Mouse (Mus musculus) cerebellum, adult 9-11 months (tissue): ENCODE results near the gene AC124502.3.

Source experiments
- DNase-seq: peaks from one replicate; pipeline ENCODE4 v3.0.0; 2022

Gene AC124502.3

GRCm38 (mm10) chr19:5036577-5036976 lies 2.1 kb upstream of the AC124502.3 start:
- DNase-seq: no peak

- peak; percentile 93 for DNase-seq
Measured at GRCm38 (mm10) chr19:5037678-5038571, 766 bp upstream of the AC124502.3 start.

GRCm38 (mm10) chr19:5039301-5040114 lies 817 bp downstream of the AC124502.3 start:
- no peak for DNase-seq

- peak; percentile 91 for DNase-seq
Measured at GRCm38 (mm10) chr19:5040862-5041523, 2.3 kb downstream of the AC124502.3 start, which contains the start of gene Brms1. TSS of gene Brms1 (plus strand) at chr19:5041354.

GRCm38 (mm10) chr19:5041588-5041987 lies 2.9 kb downstream of the AC124502.3 start:
- DNase-seq: no peak

GRCm38 (mm10) chr19:5045531-5045930 lies 6.8 kb downstream of the AC124502.3 start:
- DNase-seq: no peak

- peak; percentile 56 for DNase-seq
Measured at GRCm38 (mm10) chr19:5048138-5049056, 9.7 kb downstream of the AC124502.3 start.

GRCm38 (mm10) chr19:5049325-5049724 lies 10.6 kb downstream of the AC124502.3 start:
- DNase-seq: peak; percentile 48

GRCm38 (mm10) chr19:5050047-5050905 lies 11.6 kb downstream of the AC124502.3 start, which contains the start of gene Rin1:
TSS of gene Rin1 (plus strand) at chr19:5050481.
- DNase-seq: peak; percentile 72

GRCm38 (mm10) chr19:5051031-5051430 lies 12.3 kb downstream of the AC124502.3 start:
- peak; percentile 55 for DNase-seq

- peak; percentile 52 for DNase-seq
Measured at GRCm38 (mm10) chr19:5051515-5051914, 12.8 kb downstream of the AC124502.3 start.

- peak; percentile 79 for DNase-seq
Measured at GRCm38 (mm10) chr19:5052166-5052822, 13.6 kb downstream of the AC124502.3 start.

GRCm38 (mm10) chr19:5052853-5053252 lies 14.2 kb downstream of the AC124502.3 start:
- peak; percentile 84 for DNase-seq

- peak; percentile 80 for DNase-seq
Measured at GRCm38 (mm10) chr19:5053909-5054308, 15.2 kb downstream of the AC124502.3 start.

- DNase-seq: no peak
Measured at GRCm38 (mm10) chr19:5056251-5056650, 17.6 kb downstream of the AC124502.3 start.

- no peak for DNase-seq
Measured at GRCm38 (mm10) chr19:5057876-5058775, 19.4 kb downstream of the AC124502.3 start.

GRCm38 (mm10) chr19:5058801-5059771 lies 20.4 kb downstream of the AC124502.3 start:
- DNase-seq: no peak
